Mouse (Mus musculus): ENCODE results near the gene Gpsm2. TPM values are rescaled to one million over a fixed set of nuclear protein-coding genes. Genes with fewer than 3 reads are reported as not detected.

Gene Gpsm2
- 31.3 and 38.1 TPM in 2 replicates for polyA plus RNA-seq (2015; fragmentation: Nextera tagmentation; extraction: Ambion mirVana)

DNA sequence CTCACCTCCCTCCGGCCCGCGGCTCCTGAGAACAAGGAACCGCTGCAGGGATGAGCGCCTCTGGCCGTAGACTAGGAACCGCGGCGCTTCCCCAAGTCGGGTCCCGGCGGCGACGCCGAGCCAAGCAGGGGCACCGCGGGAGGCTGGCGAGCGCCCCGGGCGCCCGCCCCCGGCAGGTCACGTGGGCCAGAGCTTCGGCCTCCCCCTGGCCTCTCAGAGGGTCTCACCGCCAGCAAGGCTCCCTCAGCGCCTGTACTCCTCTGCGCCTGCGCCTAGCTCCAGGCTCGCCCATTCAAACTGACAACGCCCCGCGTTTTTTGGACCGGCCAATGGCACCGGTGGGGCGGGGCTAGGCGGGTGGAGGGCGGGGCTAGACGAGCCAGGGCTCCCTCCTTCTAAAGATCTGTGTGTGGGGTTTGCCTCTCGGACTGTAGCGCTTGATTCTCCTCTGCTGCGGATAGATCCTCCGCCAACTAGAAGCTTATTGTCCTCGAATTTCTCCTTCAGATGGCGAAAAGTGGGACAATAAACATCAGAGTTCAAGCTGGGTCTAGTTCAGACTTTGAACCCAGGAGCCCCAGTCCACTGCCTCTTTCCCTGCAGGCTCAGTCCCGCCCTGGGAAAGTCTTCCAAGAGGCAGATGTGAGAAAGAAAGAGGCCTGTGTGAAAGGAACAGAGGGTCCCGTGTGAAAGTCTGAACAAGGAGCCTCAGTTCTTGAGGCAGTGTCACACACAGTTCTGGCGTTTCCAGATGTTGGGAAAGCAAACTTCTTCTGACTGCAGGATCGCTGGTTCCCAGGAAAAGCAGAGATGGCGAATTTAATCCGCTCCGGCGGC, at the start of gene Gpsm2:
TSS of gene Gpsm2 (minus strand) at position 274 of the 837 bp plus-strand sequence.
- H3K36me3 ChIP-seq = no peaks in the 10 kb centered on the region
- H3K9ac ChIP-seq = peak within 1 kb of the TSS; percentile 88
- WGBS = 3% methylated on average over 53 of the region's 53 CpGs
- H3K27ac ChIP-seq (replicated peaks) = peak within 1 kb of the TSS; percentile 94
- peak within 1 kb of the TSS; percentile 68 for H3K4me2 ChIP-seq
- H3K4me3 ChIP-seq = peak within 1 kb of the TSS; percentile 76
- no peaks in the 10 kb centered on the region for H3K27me3 ChIP-seq
- H3K4me1 ChIP-seq (replicated peaks) = peaks cover 31% of the 10 kb centered on the region
- H3K9me3 ChIP-seq = no peaks in the 10 kb centered on the region
- ATAC-seq (ENCODE audit: low read depth) = peak; percentile 98

DNA sequence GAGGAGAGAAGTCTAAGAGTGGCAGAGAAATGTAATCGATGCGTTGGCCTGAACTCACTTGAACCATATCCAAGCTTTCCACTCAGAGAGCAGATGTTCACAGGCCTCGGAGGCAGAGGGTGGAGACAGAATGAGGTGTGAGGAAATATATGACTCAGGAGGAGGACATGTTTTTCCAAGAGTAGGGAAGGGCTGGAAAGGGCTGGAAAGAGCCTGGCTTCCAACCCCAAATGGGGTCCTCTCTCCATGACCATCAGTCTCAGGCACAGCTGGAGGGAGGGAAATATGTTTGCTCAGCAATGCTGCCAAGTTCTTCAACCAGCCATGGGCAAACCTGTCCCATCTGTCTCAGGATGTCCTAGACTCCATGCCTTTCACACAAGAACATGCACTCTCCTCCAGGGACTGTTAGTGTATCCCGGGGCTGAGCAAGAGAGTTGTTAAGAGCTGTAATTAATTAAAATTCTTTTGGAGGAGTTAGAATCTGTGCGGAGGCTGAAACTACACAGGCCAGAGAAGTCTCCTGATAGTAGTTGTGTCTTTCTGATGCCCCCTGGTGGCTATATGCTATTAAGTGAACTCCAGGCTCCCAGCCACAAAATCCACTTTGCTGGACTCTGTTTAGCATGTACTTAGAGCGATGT, 48.7 kb upstream of the Gpsm2 start:
- Histone ChIP-seq H3K4me3 (no peak overlapping the region), H3K9me3 (no peaks in the 10 kb centered on the region), H3K4me2 (no peak overlapping the region), H3K27me3 (no peaks in the 10 kb centered on the region), H3K9ac (no peak overlapping the region), H3K4me1 (replicated peaks) (peaks cover 4% of the 10 kb centered on the region; the same call in 1 of the 2 replicates), H3K27ac (replicated peaks) (no peak overlapping the region), H3K36me3 (no peaks in the 10 kb centered on the region)
- peak; percentile 84 for ATAC-seq (ENCODE audit: low read depth)
- 34% methylated on average over 6 of the region's 6 CpGs for WGBS

DNA sequence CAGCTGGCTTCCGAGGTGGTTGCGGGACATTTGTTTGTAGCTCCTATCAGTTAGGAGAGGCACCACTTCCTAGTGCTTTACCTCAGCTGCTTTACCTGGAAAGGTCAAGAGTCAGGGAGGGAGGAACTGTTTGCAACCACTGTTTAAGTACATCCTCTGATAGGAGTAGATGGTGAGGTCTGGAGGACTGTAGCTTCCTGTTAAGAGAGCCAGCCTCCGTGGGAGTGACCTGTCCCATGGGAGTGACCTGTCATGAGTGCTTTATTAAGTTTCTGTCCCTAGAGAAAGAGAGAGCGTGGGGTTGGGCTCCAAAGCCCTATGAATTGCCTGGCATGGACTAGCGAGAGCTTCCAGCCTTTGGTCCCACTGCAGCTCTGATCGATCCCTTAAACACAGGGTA, 47.4 kb upstream of the Gpsm2 start:
- Histone ChIP-seq H3K36me3 (no peaks in the 10 kb centered on the region), H3K9me3 (no peaks in the 10 kb centered on the region), H3K4me1 (replicated peaks) (peaks cover 4% of the 10 kb centered on the region; the same call in 1 of the 2 replicates), H3K4me2 (no peak overlapping the region), H3K27me3 (no peaks in the 10 kb centered on the region), H3K27ac (replicated peaks) (no peak overlapping the region), H3K9ac (no peak overlapping the region), H3K4me3 (no peak overlapping the region)
- 77% methylated on average over 6 of the region's 6 CpGs for WGBS
- no peak for ATAC-seq (ENCODE audit: low read depth)

DNA sequence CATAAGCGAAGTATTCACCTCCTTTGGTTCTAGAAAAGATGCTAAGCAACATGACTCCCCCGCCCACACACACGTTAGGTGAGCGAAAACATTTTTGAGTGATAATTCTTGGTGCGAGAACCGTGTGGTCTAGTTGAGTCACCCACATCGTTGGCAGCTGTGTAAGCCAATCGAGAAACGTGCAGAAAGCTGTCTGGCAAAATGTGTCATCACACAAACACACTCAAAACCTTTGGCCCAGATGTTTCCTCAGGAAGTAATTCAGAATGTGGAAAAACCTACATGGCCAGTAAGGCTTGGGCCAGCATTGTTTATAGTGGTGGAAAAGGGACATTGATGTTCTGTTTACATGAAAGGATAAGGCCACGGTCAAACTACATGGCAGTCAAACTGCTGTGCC, 45.3 kb upstream of the Gpsm2 start:
- no peaks in the 10 kb centered on the region for H3K27me3 ChIP-seq
- H3K4me2 ChIP-seq = no peak overlapping the region
- WGBS = 87% methylated on average over 10 of the region's 10 CpGs
- no peak overlapping the region for H3K9ac ChIP-seq
- no peak for ATAC-seq (ENCODE audit: low read depth)
- H3K9me3 ChIP-seq = no peaks in the 10 kb centered on the region
- H3K27ac ChIP-seq (replicated peaks) = no peak overlapping the region
- peaks cover 4% of the 10 kb centered on the region; the same call in 1 of the 2 replicates for H3K4me1 ChIP-seq (replicated peaks)
- no peaks in the 10 kb centered on the region for H3K36me3 ChIP-seq
- H3K4me3 ChIP-seq = no peak overlapping the region

DNA sequence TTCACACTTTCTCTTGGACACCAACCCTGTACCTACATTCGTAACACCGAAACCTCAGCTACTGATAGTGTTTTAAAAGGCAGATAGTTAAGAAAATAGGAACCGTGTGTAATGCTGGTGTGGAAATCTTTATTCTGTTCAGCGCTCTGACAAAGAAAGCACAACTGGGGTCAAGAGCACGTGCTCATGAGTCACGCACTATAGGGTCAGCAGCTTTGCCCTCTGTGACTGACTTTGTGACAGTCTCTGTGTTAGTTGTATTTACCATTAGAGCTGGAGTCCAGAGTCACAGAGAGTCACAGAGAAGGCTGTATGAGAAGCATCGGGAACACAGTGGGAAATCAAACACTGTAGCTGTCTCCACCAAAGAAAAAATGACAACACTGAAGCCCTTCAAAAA, 44.8 kb upstream of the Gpsm2 start:
- Histone ChIP-seq H3K36me3 (no peaks in the 10 kb centered on the region), H3K9me3 (no peaks in the 10 kb centered on the region), H3K4me3 (no peak overlapping the region), H3K4me2 (no peak overlapping the region), H3K27me3 (no peaks in the 10 kb centered on the region), H3K9ac (no peak overlapping the region), H3K4me1 (replicated peaks) (peaks cover 4% of the 10 kb centered on the region; the same call in 1 of the 2 replicates), H3K27ac (replicated peaks) (no peak overlapping the region)
- WGBS = 76% methylated on average over 7 of the region's 7 CpGs
- ATAC-seq (ENCODE audit: low read depth) = no peak

DNA sequence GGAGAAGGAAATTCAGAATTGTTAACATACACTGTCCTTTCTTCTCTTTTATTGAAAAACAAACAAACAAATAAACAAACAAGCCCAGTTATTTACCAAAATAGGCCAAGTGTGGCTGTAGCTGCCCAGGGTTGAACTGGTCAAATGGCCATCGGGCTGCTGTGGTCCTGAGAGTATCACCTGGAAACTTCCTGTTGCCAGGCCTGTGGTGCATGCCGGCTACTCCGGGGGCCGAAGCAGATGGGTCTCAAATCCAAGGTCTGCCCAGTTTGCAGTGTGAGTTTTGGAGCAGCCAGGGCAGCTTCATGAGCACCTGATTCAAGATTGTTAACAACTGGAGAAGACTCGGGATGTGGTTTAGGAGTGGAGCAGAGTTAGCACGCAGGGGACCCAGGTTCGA, 43.4 kb upstream of the Gpsm2 start:
- 85% methylated on average over 7 of the region's 7 CpGs for WGBS
- no peak overlapping the region for H3K4me3 ChIP-seq
- no peaks in the 10 kb centered on the region for H3K36me3 ChIP-seq
- no peak overlapping the region for H3K27ac ChIP-seq (replicated peaks)
- no peak overlapping the region for H3K9ac ChIP-seq
- H3K4me1 ChIP-seq (replicated peaks) = no peaks in the 10 kb centered on the region
- no peaks in the 10 kb centered on the region for H3K27me3 ChIP-seq
- H3K9me3 ChIP-seq = no peaks in the 10 kb centered on the region
- ATAC-seq (ENCODE audit: low read depth) = no peak
- H3K4me2 ChIP-seq = no peak overlapping the region

DNA sequence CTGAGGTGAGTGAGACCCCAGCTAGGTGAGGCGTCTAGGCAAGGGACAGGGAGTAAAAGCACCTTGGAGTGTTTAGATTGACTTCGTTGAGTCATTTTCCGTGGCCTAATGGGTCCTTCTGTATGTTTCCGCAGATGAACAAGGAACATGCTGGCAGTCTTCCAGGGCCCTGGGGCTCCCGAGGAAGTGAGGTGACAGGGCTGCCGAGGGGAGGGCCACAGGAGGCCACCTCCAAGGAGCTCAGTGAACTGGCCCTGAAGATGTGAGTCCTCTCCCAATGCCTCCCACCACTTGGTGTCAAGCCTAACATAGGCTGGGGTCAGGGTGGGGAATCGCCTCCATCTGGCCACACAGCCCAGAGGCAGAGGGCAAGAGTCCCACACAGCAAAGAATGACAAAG, 42.9 kb upstream of the Gpsm2 start:
- Histone ChIP-seq H3K36me3 (no peaks in the 10 kb centered on the region), H3K4me1 (replicated peaks) (0 out of 2 replicates have a peak, but pooled peaks cover 1% of the 10 kb centered on the region), H3K9ac (no peak overlapping the region), H3K4me3 (no peak overlapping the region), H3K9me3 (no peaks in the 10 kb centered on the region), H3K27ac (replicated peaks) (no peak overlapping the region), H3K27me3 (no peaks in the 10 kb centered on the region), H3K4me2 (no peak overlapping the region)
- ATAC-seq (ENCODE audit: low read depth) = no peak
- 62% methylated on average over 7 of the region's 7 CpGs for WGBS

DNA sequence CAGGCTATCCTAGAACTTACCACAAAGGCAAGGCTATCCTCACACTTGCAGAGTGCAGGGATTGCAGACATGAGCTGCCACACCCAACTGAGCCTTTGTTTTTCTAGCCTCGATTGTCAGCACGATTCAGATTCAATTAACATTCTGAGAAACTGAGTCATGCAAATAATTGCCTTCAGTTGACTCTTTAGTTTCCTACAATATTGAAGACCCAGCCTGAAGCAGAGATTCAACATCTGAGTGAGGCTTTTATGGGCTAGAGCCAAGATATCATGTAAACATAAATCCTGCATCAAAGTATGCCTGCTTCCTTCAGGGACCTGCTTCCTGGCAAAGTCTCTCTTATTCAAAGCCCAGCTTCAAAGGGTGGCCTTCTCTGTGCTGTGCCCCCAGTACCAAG, 41.6 kb upstream of the Gpsm2 start:
- no peak for ATAC-seq (ENCODE audit: low read depth)
- Histone ChIP-seq H3K9ac (no peak overlapping the region), H3K9me3 (no peaks in the 10 kb centered on the region), H3K4me3 (no peak overlapping the region), H3K27ac (replicated peaks) (no peak overlapping the region), H3K4me2 (no peak overlapping the region), H3K27me3 (no peaks in the 10 kb centered on the region), H3K36me3 (no peaks in the 10 kb centered on the region), H3K4me1 (replicated peaks) (0 out of 2 replicates have a peak, but pooled peaks cover 6% of the 10 kb centered on the region)
- WGBS = 85% methylated on average over 2 of the region's 2 CpGs

DNA sequence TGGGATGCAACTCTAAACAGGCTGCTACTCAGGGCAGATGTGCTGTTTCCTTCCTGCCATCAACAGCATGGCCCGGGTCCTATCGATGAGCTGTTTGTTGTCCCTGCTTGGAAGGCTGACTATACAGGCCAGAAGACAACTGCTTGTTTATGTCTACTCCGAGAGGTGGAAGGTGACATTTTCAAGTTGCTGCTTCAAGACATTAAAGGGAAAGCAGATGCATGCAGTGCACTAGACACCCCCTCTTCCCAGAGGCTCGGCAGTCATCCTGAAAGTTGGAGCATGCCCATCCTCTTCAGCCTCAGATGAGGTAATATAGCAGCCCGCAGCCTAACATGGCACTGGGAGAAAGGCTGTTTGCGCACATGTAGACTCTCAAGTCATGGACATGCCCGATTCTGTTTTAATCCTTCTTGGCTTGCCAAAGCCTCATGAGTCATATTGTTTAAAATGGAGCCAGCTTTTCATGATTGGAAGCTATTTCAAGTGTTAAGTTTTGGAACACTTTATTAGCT, 40.5 kb upstream of the Gpsm2 start:
- H3K9ac ChIP-seq = no peak overlapping the region
- 0 out of 2 replicates have a peak, but pooled peaks cover 6% of the 10 kb centered on the region for H3K4me1 ChIP-seq (replicated peaks)
- H3K27ac ChIP-seq (replicated peaks) = no peak overlapping the region
- H3K9me3 ChIP-seq = no peaks in the 10 kb centered on the region
- ATAC-seq (ENCODE audit: low read depth) = no peak
- H3K27me3 ChIP-seq = no peaks in the 10 kb centered on the region
- no peaks in the 10 kb centered on the region for H3K36me3 ChIP-seq
- no peak overlapping the region for H3K4me3 ChIP-seq
- WGBS = 86% methylated on average over 7 of the region's 7 CpGs
- no peak overlapping the region for H3K4me2 ChIP-seq

DNA sequence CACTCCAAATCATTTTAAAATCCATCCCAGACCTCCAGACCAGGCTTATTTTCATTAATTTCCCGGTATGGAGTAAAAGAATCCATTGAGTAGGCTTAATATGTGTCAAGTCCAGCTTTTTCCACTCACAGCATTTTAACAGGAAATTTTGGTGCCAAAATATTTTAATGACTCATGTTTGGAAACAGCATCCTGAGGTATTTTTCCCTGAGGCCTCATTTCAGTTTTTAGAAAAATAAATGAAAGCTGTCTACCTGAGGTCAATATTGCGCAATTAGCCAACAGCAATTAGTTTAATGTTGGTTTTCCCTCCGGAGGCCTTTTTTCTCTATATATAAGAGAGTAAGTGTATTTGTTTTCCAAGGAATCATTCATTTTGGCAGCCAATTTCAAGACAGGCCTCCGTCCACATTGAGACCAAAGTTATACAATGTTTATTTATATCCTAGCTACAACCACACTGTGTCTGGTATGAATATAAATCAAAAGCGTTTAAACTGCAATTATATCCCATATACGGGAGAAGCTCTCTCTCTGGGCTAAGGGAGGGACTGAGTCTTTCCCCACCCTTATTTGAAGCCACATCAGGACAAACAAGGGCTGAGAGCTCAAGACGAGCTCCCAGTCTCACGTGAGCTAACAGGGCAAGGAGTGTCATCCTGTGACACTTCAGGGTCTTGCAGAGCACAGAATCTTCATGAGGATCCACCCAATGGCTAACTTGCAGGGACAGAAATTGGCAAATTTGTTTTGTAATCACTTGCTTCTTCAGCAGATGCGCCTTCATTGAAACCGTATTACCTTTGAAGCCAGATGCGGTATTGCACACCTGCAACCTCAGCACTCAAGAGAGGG, 37.7 kb upstream of the Gpsm2 start:
- 72% methylated on average over 11 of the region's 11 CpGs for WGBS
- Histone ChIP-seq H3K4me1 (replicated peaks) (0 out of 2 replicates have a peak, but pooled peaks cover 6% of the 10 kb centered on the region), H3K9ac (no peak overlapping the region), H3K4me3 (no peak overlapping the region), H3K9me3 (no peaks in the 10 kb centered on the region), H3K27me3 (no peaks in the 10 kb centered on the region), H3K27ac (replicated peaks) (no peak overlapping the region), H3K4me2 (no peak overlapping the region), H3K36me3 (no peaks in the 10 kb centered on the region)
- no peak for ATAC-seq (ENCODE audit: low read depth)

DNA sequence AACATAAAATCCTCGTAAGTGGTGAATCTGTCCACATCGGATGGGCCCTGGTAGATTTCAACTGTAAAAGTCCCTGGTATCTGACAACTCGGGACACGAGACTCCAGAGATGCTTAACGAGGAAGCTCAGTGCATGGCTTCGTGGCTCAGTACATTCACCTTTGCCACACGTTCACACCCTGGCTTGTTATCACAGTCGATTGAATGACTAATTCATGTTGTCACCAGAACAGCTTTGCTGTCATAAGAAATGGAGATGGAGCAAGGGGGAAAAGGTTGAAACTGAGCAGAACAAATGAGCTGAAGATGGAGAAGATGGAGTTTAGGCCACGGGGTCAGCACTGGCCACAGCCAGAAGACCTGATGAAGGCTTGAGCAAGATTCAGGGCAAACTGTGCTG, 35.5 kb upstream of the Gpsm2 start:
- 0 out of 2 replicates have a peak, but pooled peaks cover 6% of the 10 kb centered on the region for H3K4me1 ChIP-seq (replicated peaks)
- no peak overlapping the region for H3K27ac ChIP-seq (replicated peaks)
- no peaks in the 10 kb centered on the region for H3K9me3 ChIP-seq
- H3K36me3 ChIP-seq = no peaks in the 10 kb centered on the region
- no peaks in the 10 kb centered on the region for H3K27me3 ChIP-seq
- H3K9ac ChIP-seq = no peak overlapping the region
- 85% methylated on average over 9 of the region's 9 CpGs for WGBS
- no peak overlapping the region for H3K4me3 ChIP-seq
- ATAC-seq (ENCODE audit: low read depth) = no peak
- H3K4me2 ChIP-seq = no peak overlapping the region

Measured in neural tube, embryonic 13.5 days (tissue).